Mouse (Mus musculus) MEL (cell line): ENCODE measurements around the gene Senp1. TPM values are rescaled to one million over a fixed set of nuclear protein-coding genes. Genes with fewer than 3 reads are reported as not detected.

Experiments used
- DNase-seq: peaks from one replicate; pipeline ENCODE4 v3.0.0; 2011; ENCODE audit warnings: low read depth, low spot score
- H3K27ac ChIP-seq: 2 replicates; pipeline ENCODE4 v1.5.1; 2012; ENCODE audit warnings: low read depth, mild to moderate bottlenecking, control low read depth, low read length, moderate library complexity; ENCODE audit not compliant: control insufficient read depth
- H3K27me3 ChIP-seq, 2 experiments: fragments of 150-350 bp in 1 of 2; sonication (generic) in 1 of 2; 2 replicates each; pipeline ENCODE4 v1.6.1; 2012; ENCODE audit warnings: low read length in 2 of 2, mild to moderate bottlenecking in 2 of 2, improper control_type of control experiment in 1 of 2, moderate library complexity in 1 of 2; ENCODE audit not compliant: insufficient read depth in 2 of 2, control insufficient read depth in 1 of 2
- H3K36me3 ChIP-seq, 2 experiments: 2 replicates each; pipeline ENCODE4 v1.6.1; 2012 to 2014; ENCODE audit warnings: low read length in 2 of 2, improper control_type of control experiment in 1 of 2, inconsistent platforms in 1 of 2, mild to moderate bottlenecking in 1 of 2; ENCODE audit not compliant: insufficient read depth in 2 of 2, control insufficient read depth in 1 of 2
- H3K4me1 ChIP-seq, 2 experiments: fragments of 150-350 bp in 1 of 2; sonication (generic) in 1 of 2; 2 replicates each; pipeline ENCODE4 v1.6.1; 2012; ENCODE audit warnings: low read length in 2 of 2, improper control_type of control experiment in 1 of 2, mild to moderate bottlenecking in 1 of 2; ENCODE audit not compliant: insufficient read depth in 2 of 2, control insufficient read depth in 1 of 2
- H3K4me3 ChIP-seq, 2 experiments: fragments of 150-350 bp in 1 of 2; sonication (generic) in 1 of 2; 2 replicates each; pipeline ENCODE4 v1.5.1; 2012; ENCODE audit warnings: low read depth in 2 of 2, low read length in 2 of 2, mild to moderate bottlenecking in 2 of 2, moderate library complexity in 2 of 2, control low read depth in 1 of 2, improper control_type of control experiment in 1 of 2; ENCODE audit not compliant: control insufficient read depth in 1 of 2, insufficient read depth in 1 of 2
- H3K79me2 ChIP-seq: 2 replicates; pipeline ENCODE4 v1.6.1; 2012; ENCODE audit warnings: mild to moderate bottlenecking, low read length, moderate library complexity; ENCODE audit not compliant: control insufficient read depth, poor library complexity, insufficient read depth
- H3K9ac ChIP-seq: 2 replicates; pipeline ENCODE4 v1.6.1; 2012; ENCODE audit warnings: low read depth, mild to moderate bottlenecking, control low read depth, low read length, moderate library complexity; ENCODE audit not compliant: control insufficient read depth, poor library complexity, severe bottlenecking
- H3K9me3 ChIP-seq: fragments of 150-350 bp; sonication (generic); replicated peaks from 2 replicates; pipeline ENCODE4 v1.6.1; 2012; ENCODE audit warnings: mild to moderate bottlenecking, low read length, improper control_type of control experiment, moderate library complexity; ENCODE audit not compliant: insufficient read depth
- BHLHE40 ChIP-seq: IDR thresholded peaks from 2 replicates; pipeline ENCODE4 v1.6.1; 2012; ENCODE audit warnings: low read depth, mild to moderate bottlenecking, inconsistent platforms, low read length, improper control_type of control experiment, borderline replicate concordance
- CTCF ChIP-seq, 3 experiments: IDR thresholded peaks in 2 of 3; conservative IDR thresholded peaks in 1 of 3; 2 replicates each; pipeline ENCODE4 v1.5.1; 2011 to 2012; ENCODE audit warnings: low read length in 3 of 3, low read depth in 2 of 3, mild to moderate bottlenecking in 2 of 3, improper control_type of control experiment in 1 of 3, inconsistent platforms in 1 of 3, mixed read lengths in 1 of 3, moderate library complexity in 1 of 3; ENCODE audit not compliant: control insufficient read depth in 1 of 3, insufficient read depth in 1 of 3, poor library complexity in 1 of 3, severe bottlenecking in 1 of 3
- E2F4 ChIP-seq: IDR thresholded peaks from 2 replicates; pipeline ENCODE4 v1.6.1; 2011; ENCODE audit warnings: low read depth, low read length, improper control_type of control experiment, borderline replicate concordance
- ELF1 ChIP-seq: IDR thresholded peaks from 2 replicates; pipeline ENCODE4 v1.6.1; 2014; ENCODE audit warnings: low read depth, mild to moderate bottlenecking, inconsistent platforms, low read length, improper control_type of control experiment, moderate library complexity
- EP300 ChIP-seq, 2 experiments: IDR thresholded peaks; 2 replicates each; pipeline ENCODE4 v1.6.1; 2011; ENCODE audit warnings: improper control_type of control experiment in 2 of 2, low read length in 2 of 2, low read depth in 1 of 2, mild to moderate bottlenecking in 1 of 2
- GATA1 ChIP-seq: IDR thresholded peaks from 2 replicates; pipeline ENCODE4 v1.6.1; 2011; ENCODE audit warnings: low read depth, low read length, improper control_type of control experiment
- MAFK ChIP-seq: IDR thresholded peaks from 2 replicates; pipeline ENCODE4 v1.6.1; 2011; ENCODE audit warnings: low read depth, mild to moderate bottlenecking, low read length, improper control_type of control experiment, borderline replicate concordance
- MAX ChIP-seq: IDR thresholded peaks from 2 replicates; pipeline ENCODE4 v1.6.1; 2011; ENCODE audit warnings: low read length, improper control_type of control experiment
- MAZ ChIP-seq: IDR thresholded peaks from 2 replicates; pipeline ENCODE4 v1.6.1; 2012; ENCODE audit warnings: low read depth, mild to moderate bottlenecking, inconsistent platforms, low read length, improper control_type of control experiment
- MEF2A ChIP-seq: IDR thresholded peaks from 2 replicates; pipeline ENCODE4 v1.6.1; 2014; ENCODE audit warnings: low read depth, mild to moderate bottlenecking, inconsistent platforms, low read length, improper control_type of control experiment; ENCODE audit not compliant: poor library complexity, insufficient replicate concordance, severe bottlenecking; ENCODE audit errors: extremely low read depth
- MXI1 ChIP-seq: IDR thresholded peaks from 2 replicates; pipeline ENCODE4 v1.6.1; 2011; ENCODE audit warnings: mild to moderate bottlenecking, low read depth, low read length, improper control_type of control experiment
- MYB ChIP-seq: IDR thresholded peaks from 2 replicates; pipeline ENCODE4 v1.6.1; 2011; ENCODE audit warnings: mild to moderate bottlenecking, low read depth, low read length, improper control_type of control experiment
- MYC ChIP-seq: IDR thresholded peaks from 2 replicates; pipeline ENCODE4 v1.6.1; 2011; ENCODE audit warnings: low read depth, mild to moderate bottlenecking, low read length, improper control_type of control experiment, moderate library complexity
- NELFE ChIP-seq: IDR thresholded peaks from 2 replicates; pipeline ENCODE4 v1.6.1; 2011; ENCODE audit warnings: low read depth, low read length, improper control_type of control experiment
- NRF1 ChIP-seq: IDR thresholded peaks from 2 replicates; pipeline ENCODE4 v1.6.1; 2014; ENCODE audit warnings: low read depth, mild to moderate bottlenecking, inconsistent platforms, low read length, improper control_type of control experiment, moderate library complexity; ENCODE audit not compliant: poor library complexity, insufficient read depth, severe bottlenecking
- POLR2A ChIP-seq, 2 experiments: IDR thresholded peaks; 2 replicates each; pipeline ENCODE4 v1.6.1; 2011 to 2012; ENCODE audit warnings: low read length in 2 of 2, mild to moderate bottlenecking in 2 of 2, control low read depth in 1 of 2, improper control_type of control experiment in 1 of 2, low read depth in 1 of 2, moderate library complexity in 1 of 2; ENCODE audit not compliant: control insufficient read depth in 1 of 2, insufficient read depth in 1 of 2, poor library complexity in 1 of 2
- POLR2AphosphoS2 ChIP-seq: IDR thresholded peaks from 2 replicates; pipeline ENCODE4 v1.6.1; 2011; ENCODE audit warnings: low read length, improper control_type of control experiment
- RAD21 ChIP-seq: IDR thresholded peaks from 2 replicates; pipeline ENCODE4 v1.6.1; 2011; ENCODE audit warnings: mild to moderate bottlenecking, low read depth, low read length, improper control_type of control experiment
- RCOR1 ChIP-seq: IDR thresholded peaks from 2 replicates; pipeline ENCODE4 v1.6.1; 2012; ENCODE audit warnings: low read depth, mild to moderate bottlenecking, inconsistent platforms, low read length, improper control_type of control experiment
- SMC3 ChIP-seq: IDR thresholded peaks from 2 replicates; pipeline ENCODE4 v1.6.1; 2011; ENCODE audit warnings: low read depth, low read length, improper control_type of control experiment
- TAL1 ChIP-seq: IDR thresholded peaks from 2 replicates; pipeline ENCODE4 v1.6.1; 2012; ENCODE audit warnings: mild to moderate bottlenecking, inconsistent platforms, low read length, moderate library complexity, mixed read lengths
- TCF12 ChIP-seq: IDR thresholded peaks from 2 replicates; pipeline ENCODE4 v1.6.1; 2014; ENCODE audit warnings: low read depth, mild to moderate bottlenecking, inconsistent platforms, low read length, improper control_type of control experiment, moderate library complexity
- UBTF ChIP-seq: IDR thresholded peaks from 2 replicates; pipeline ENCODE4 v1.6.1; 2012; ENCODE audit warnings: low read depth, mild to moderate bottlenecking, inconsistent platforms, low read length, improper control_type of control experiment, moderate library complexity, borderline replicate concordance; ENCODE audit not compliant: insufficient read depth
- USF1 ChIP-seq: IDR thresholded peaks from 2 replicates; pipeline ENCODE4 v1.6.1; 2014; ENCODE audit warnings: low read depth, mild to moderate bottlenecking, inconsistent platforms, low read length, improper control_type of control experiment, moderate library complexity
- ZKSCAN1 ChIP-seq: IDR thresholded peaks from 2 replicates; pipeline ENCODE4 v1.6.1; 2012; ENCODE audit warnings: low read depth, mild to moderate bottlenecking, inconsistent platforms, low read length, improper control_type of control experiment, moderate library complexity
- ZNF384 ChIP-seq: IDR thresholded peaks from 2 replicates; pipeline ENCODE4 v1.6.1; 2012; ENCODE audit warnings: low read depth, mild to moderate bottlenecking, inconsistent platforms, low read length, improper control_type of control experiment
- polyA plus RNA-seq, 2 experiments: library from polyadenylated mRNA; stranded (reverse) in 1 of 2; unstranded in 1 of 2; fragments of >175 nt in 1 of 2; fragments of >200 nt in 1 of 2; gene quantifications; 2 replicates each; pipeline versions ENCODE4 v1.2.1 to v1.2.4; 2012; ENCODE audit warnings: low replicate concordance in 2 of 2, low read depth in 1 of 2; ENCODE audit not compliant: insufficient read length in 2 of 2, insufficient read depth in 1 of 2, missing spikeins in 1 of 2
- total RNA-seq: library from RNA; depleted of rRNA; stranded (reverse); fragments of 300-350 nt; gene quantifications from 2 replicates; pipeline ENCODE4 v1.2.3, GENCODE M21; 2012

Senp1 gene
- total and polyA plus RNA-seq, 3 experiments = 34.1 to 96.5 TPM; not detected in 1

- DNase-seq = peak; percentile 79
These were observed 3.4 kb upstream of the Senp1 start for GRCm38 (mm10) chr15:98096957-98097356.

GRCm38 (mm10) chr15:98094905-98095304, 1.4 kb upstream of the Senp1 start:
- no peak overlapping the region for H3K4me3 ChIP-seq
- H3K9ac ChIP-seq = no peak overlapping the region
- H3K27me3 ChIP-seq = no peaks in the 10 kb centered on the region
- no peak for DNase-seq
- H3K36me3 ChIP-seq = peaks cover 13 to 26% of the 10 kb centered on the region in 2 experiments
- TF ChIP-seq EP300 (IDR thresholded peaks at IDR 0.05; ENCODE audit: low read depth in 1 of 2, low read length in 2 of 2) (no peak), SMC3 (no peak), ZNF384 (no peak), MYC (no peak), ZKSCAN1 (no peak), MXI1 (no peak), POLR2AphosphoS2 (no peak)
- TF ChIP-seq, all 39 proteins: peak for 0
- H3K4me1 ChIP-seq = peaks cover 15% of the 10 kb centered on the region in 2 experiments
- no peak overlapping the region for H3K27ac ChIP-seq
- no peaks in the 10 kb centered on the region for H3K9me3 ChIP-seq
- peaks cover 41% of the 10 kb centered on the region for H3K79me2 ChIP-seq

More at GRCm38 (mm10) chr15:98096957-98097356, 3.4 kb upstream of the Senp1 start:
- no peaks in the 10 kb centered on the region for H3K27me3 ChIP-seq
- H3K4me1 ChIP-seq = peaks cover 0 to 3% of the 10 kb centered on the region in 2 experiments; a peak in 1 of 4 replicates
- H3K9me3 ChIP-seq = no peaks in the 10 kb centered on the region
- H3K27ac ChIP-seq = no peak overlapping the region
- no peak overlapping the region for H3K4me3 ChIP-seq
- TF ChIP-seq MAZ = no peak
- TF ChIP-seq ZKSCAN1 = no peak
- TF ChIP-seq ZNF384 = no peak
- TF ChIP-seq MAX = no peak
- TF ChIP-seq RAD21 = peak; percentile 24
- TF ChIP-seq MYB = no peak
- TF ChIP-seq TAL1 = no peak
- no peak for TF ChIP-seq NELFE
- TF ChIP-seq MEF2A = no peak
- TF ChIP-seq E2F4 = no peak
- TF ChIP-seq POLR2AphosphoS2 = no peak
- TF ChIP-seq GATA1 = no peak
- TF ChIP-seq USF1 = no peak
- peak; percentile 73; the same call in 1 of the 2 replicates for TF ChIP-seq MYC
- TF ChIP-seq NRF1 = no peak
- TF ChIP-seq ELF1 = no peak
- no peak for TF ChIP-seq MAFK
- TF ChIP-seq TCF12 = no peak
- TF ChIP-seq EP300 (IDR thresholded peaks at IDR 0.05; ENCODE audit: low read depth in 1 of 2, low read length in 2 of 2) = no peak
- TF ChIP-seq SMC3 = peak; percentile 35
- no peak for TF ChIP-seq POLR2A (IDR thresholded peaks at IDR 0.05; ENCODE audit: control insufficient read depth in 1 of 2, insufficient read depth in 1 of 2, low read depth in 1 of 2, low read length in 2 of 2, poor library complexity in 1 of 2)
- TF ChIP-seq UBTF = no peak
- no peak for TF ChIP-seq RCOR1
- TF ChIP-seq MXI1 = no peak
- peak; percentile 75 to 89 (median 83) for TF ChIP-seq CTCF (IDR thresholded peaks at IDR 0.05 in 2 of 3, conservative IDR thresholded peaks at IDR 0.05 in 1 of 3; ENCODE audit: control insufficient read depth in 1 of 3, insufficient read depth in 1 of 3, low read depth in 2 of 3, low read length in 3 of 3, poor library complexity in 1 of 3, severe bottlenecking in 1 of 3)
- no peak for TF ChIP-seq BHLHE40
- H3K9ac ChIP-seq = no peak overlapping the region
- peaks cover 8 to 14% of the 10 kb centered on the region in 2 experiments for H3K36me3 ChIP-seq
- peaks cover 23% of the 10 kb centered on the region for H3K79me2 ChIP-seq
